ENCODE assay signal across 23 mouse cellular contexts in the genomic region with DNA sequence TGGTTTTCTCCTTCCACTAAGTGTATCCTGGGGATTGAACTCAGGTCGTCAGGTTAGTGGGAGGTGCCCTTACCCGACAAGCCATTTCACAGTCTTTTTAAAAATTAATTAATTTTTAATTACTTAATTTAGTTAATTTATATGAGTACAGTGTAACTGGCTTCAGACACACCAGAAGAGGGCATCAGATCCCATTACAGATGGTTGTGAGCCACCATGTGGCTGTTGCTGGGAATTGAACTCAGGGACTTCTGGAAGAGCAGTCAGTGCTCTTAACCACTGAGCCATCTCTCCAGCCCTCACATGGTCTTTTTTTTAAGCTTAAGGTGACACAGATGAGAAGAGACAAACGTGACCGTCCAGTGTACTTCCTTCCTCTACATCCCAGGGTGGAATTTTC. TPM values are rescaled to one million over a fixed set of nuclear protein-coding genes. Genes with fewer than 3 reads are reported as not detected.
A peak's percentile ranks its signal among the peaks of the same experiment; 100 is the strongest.
DNase-seq lines count a peak whose midpoint lies in the region; ATAC-seq and TF ChIP-seq lines count a peak whose summit lies in the region.
"Had no signal": no experiment of that assay in that cellular context is flagged by ENCODE, and none has a peak within 500 bp of the region (broad histone marks: within the 10 kb centered on the region; RNA-seq: fewer than 3 reads in every experiment).

No protein-coding gene starts in this region.

- 57% methylated on average over 4 of the region's 4 CpGs for WGBS in kidney, postnatal 0 days
- WGBS in lung, embryonic 14.5 days, result 65% methylated on average over 4 of the region's 4 CpGs
- 65% methylated on average over 4 of the region's 4 CpGs for WGBS in stomach, postnatal 0 days

- peaks cover 18% of the 10 kb centered on the region for H3K4me1 ChIP-seq in kidney, postnatal 0 days (replicated peaks; ENCODE audit: insufficient read depth, low read length)
- 0 out of 2 replicates have a peak, but pooled peaks cover 3% of the 10 kb centered on the region for H3K4me1 ChIP-seq in lung, embryonic 14.5 days (ENCODE audit: insufficient read depth)
- H3K4me1 ChIP-seq in ES-Bruce4 (ENCODE audit: control insufficient read depth, insufficient read depth, low read length), result no peaks in the 10 kb centered on the region
- H3K4me1 ChIP-seq in stomach, postnatal 0 days (replicated peaks; ENCODE audit: control insufficient read depth, insufficient read depth), result 0 out of 2 replicates have a peak, but pooled peaks cover 10% of the 10 kb centered on the region

- H3K9me3 ChIP-seq in kidney, postnatal 0 days (replicated peaks; ENCODE audit: low read length), result no peaks in the 10 kb centered on the region
- H3K9me3 ChIP-seq in lung, embryonic 14.5 days (ENCODE audit: low read depth, low read length), result no peaks in the 10 kb centered on the region
- H3K9me3 ChIP-seq in ES-Bruce4 (replicated peaks; ENCODE audit: control insufficient read depth, insufficient read depth, low read length, poor library complexity, severe bottlenecking), result no peaks in the 10 kb centered on the region
- no peaks in the 10 kb centered on the region for H3K9me3 ChIP-seq in stomach, postnatal 0 days (ENCODE audit: control insufficient read depth, low read length)
- H3K9me3 ChIP-seq: embryonic facial prominence, embryonic 10.5 days; heart, embryonic 15.5 days; hindbrain, embryonic 13.5 days had no signal

- TF ChIP-seq CTCF in kidney, postnatal 0 days (IDR thresholded peaks at IDR 0.05; ENCODE audit: low read depth), result peak; percentile 39; the same call in 1 of the 2 replicates
- 0 out of 2 replicates have a peak, but pooled peaks have one; percentile 1 for TF ChIP-seq CTCF in lung, embryonic 14.5 days (IDR thresholded peaks at IDR 0.05; ENCODE audit: low read depth)
- TF ChIP-seq CTCF in ES-Bruce4 (IDR thresholded peaks at IDR 0.05; ENCODE audit: low read depth, low read length), result peak; percentile 2
- TF ChIP-seq CTCF in stomach, postnatal 0 days (IDR thresholded peaks at IDR 0.05; ENCODE audit: low read depth), result peak; percentile 23

- ATAC-seq in kidney, postnatal 0 days (replicated peaks; ENCODE audit: low FRiP score, low read depth), result no peak
- ATAC-seq in lung, embryonic 14.5 days (ENCODE audit: insufficient read depth), result no peak
- no peak for ATAC-seq in stomach, postnatal 0 days (ENCODE audit: low FRiP score, low TSS enrichment)
- ATAC-seq: activated CD4-positive, CD25-positive, alpha-beta regulatory T cell, adult 4 months; forebrain, embryonic 14.5 days; Patski had no signal

- intact Hi-C loops in gastrocnemius, postnatal 36 days (cut with DNase I), result no loop called here

- peaks cover 35% of the 10 kb centered on the region for H3K27me3 ChIP-seq in kidney, postnatal 0 days (ENCODE audit: insufficient read depth, low read length)
- peaks cover 69% of the 10 kb centered on the region for H3K27me3 ChIP-seq in lung, embryonic 14.5 days (ENCODE audit: insufficient read depth, low read length)
- no peaks in the 10 kb centered on the region; the same call in 1 of the 2 replicates for H3K27me3 ChIP-seq in ES-Bruce4 (ENCODE audit: control insufficient read depth, insufficient read depth, low read length, poor library complexity, severe bottlenecking)
- H3K27me3 ChIP-seq in stomach, postnatal 0 days (ENCODE audit: control insufficient read depth, insufficient read depth, low read length), result peaks cover 8% of the 10 kb centered on the region; the same call in 1 of the 2 replicates

- H3K27ac ChIP-seq in kidney, postnatal 0 days, result no peak overlapping the region
- no peak overlapping the region for H3K27ac ChIP-seq in lung, embryonic 14.5 days (ENCODE audit: low read depth)
- no peak overlapping the region for H3K27ac ChIP-seq in ES-Bruce4 (ENCODE audit: insufficient read depth, low read length)
- H3K27ac ChIP-seq in stomach, postnatal 0 days (replicated peaks), result no peak overlapping the region
- H3K27ac ChIP-seq: embryonic facial prominence, embryonic 10.5 days; heart, adult 2 months; heart, embryonic 15.5 days; hindbrain, embryonic 13.5 days had no signal

- H3K36me3 ChIP-seq in kidney, postnatal 0 days (ENCODE audit: insufficient read depth, low read length), result no peaks in the 10 kb centered on the region
- no peaks in the 10 kb centered on the region for H3K36me3 ChIP-seq in lung, embryonic 14.5 days (ENCODE audit: insufficient read depth)
- H3K36me3 ChIP-seq in ES-Bruce4 (ENCODE audit: control insufficient read depth, insufficient read depth, low read length, poor library complexity, severe bottlenecking), result no peaks in the 10 kb centered on the region
- no peaks in the 10 kb centered on the region for H3K36me3 ChIP-seq in stomach, postnatal 0 days (ENCODE audit: control insufficient read depth, insufficient read depth, low read length)
- H3K36me3 ChIP-seq: embryonic facial prominence, embryonic 10.5 days; heart, embryonic 15.5 days; hindbrain, embryonic 13.5 days had no signal

- DNase-seq in kidney, postnatal 0 days (ENCODE audit: low spot score), result no peak
- DNase-seq in kidney, postnatal 14 days, result no peak
- no peak for DNase-seq in lung, embryonic 14.5 days
- no peak for DNase-seq in lung, postnatal 25 days (ENCODE audit: low spot score)
- no peak for DNase-seq in stomach, postnatal 0 days (ENCODE audit: low spot score)
- no peak for DNase-seq in gastrocnemius, postnatal 36 days
- DNase-seq: adrenal gland, postnatal 36 days; cerebellum, adult 2 months; cerebellum, postnatal 10 days; heart, adult 2 months; heart, postnatal 14 days had no signal

- TF ChIP-seq POLR2A in ES-Bruce4 (IDR thresholded peaks at IDR 0.05; ENCODE audit: insufficient read depth, low read length), result no peak

- no peak for TF ChIP-seq EP300 in ES-Bruce4 (IDR thresholded peaks at IDR 0.05; ENCODE audit: insufficient read depth, low read depth, low read length)
- no peak for TF ChIP-seq EP300 in stomach, postnatal 0 days (optimal IDR thresholded peaks at IDR 0.05)

- no peak overlapping the region for H3K9ac ChIP-seq in kidney, postnatal 0 days (ENCODE audit: low read depth, low read length)
- H3K9ac ChIP-seq in lung, embryonic 14.5 days, result no peak overlapping the region
- no peak overlapping the region for H3K9ac ChIP-seq in ES-Bruce4 (ENCODE audit: low read depth, poor library complexity, severe bottlenecking)
- no peak overlapping the region for H3K9ac ChIP-seq in stomach, postnatal 0 days (ENCODE audit: low read length)
- H3K9ac ChIP-seq: heart, embryonic 15.5 days; hindbrain, embryonic 13.5 days had no signal

- no peak overlapping the region for H3K4me2 ChIP-seq in kidney, postnatal 0 days (ENCODE audit: low read length)
- H3K4me2 ChIP-seq in lung, embryonic 14.5 days, result no peak overlapping the region
- H3K4me2 ChIP-seq in stomach, postnatal 0 days (replicated peaks; ENCODE audit: low read depth), result no peak overlapping the region
- H3K4me2 ChIP-seq: heart, embryonic 11.5 days; heart, embryonic 15.5 days; hindbrain, embryonic 13.5 days had no signal

- no peak overlapping the region for H3K4me3 ChIP-seq in kidney, postnatal 0 days (replicated peaks; ENCODE audit: low read depth, low read length)
- no peak overlapping the region for H3K4me3 ChIP-seq in lung, embryonic 14.5 days (ENCODE audit: low read depth, low read length)
- H3K4me3 ChIP-seq in ES-Bruce4 (ENCODE audit: low read depth, low read length), result no peak overlapping the region
- no peak overlapping the region for H3K4me3 ChIP-seq in stomach, postnatal 0 days (ENCODE audit: low read depth, low read length)
- H3K4me3 ChIP-seq: embryonic facial prominence, embryonic 10.5 days; heart, adult 2 months; heart, embryonic 15.5 days; hindbrain, embryonic 13.5 days had no signal

RNA-seq across cellular contexts. Expression of a gene that starts 2.8 kb away (rescaled TPM):
- polyA plus RNA-seq in kidney, postnatal 0 days (2015; fragmentation: Nextera tagmentation; extraction: Ambion mirVana), result 32.9 and 35.0 TPM in 2 replicates
- polyA plus RNA-seq in lung, embryonic 14.5 days (2014; fragmentation: Nextera tagmentation; extraction: Ambion mirVana), result 11.5 and 11.6 TPM in 2 replicates
- 18.8 and 19.3 TPM in 2 replicates for polyA plus RNA-seq in ES-Bruce4 (2011; ENCODE audit: insufficient read depth, insufficient read length, low read depth, missing spikeins)
- 13.8 and 14.4 TPM in 2 replicates for polyA plus RNA-seq in stomach, postnatal 0 days (2015; fragmentation: Nextera tagmentation; extraction: Ambion mirVana)
- under 1 TPM; 0.27 to 0.43 TPM for total RNA-seq in gastrocnemius, postnatal 36 days (2021)
- polyA plus RNA-seq: forebrain, embryonic 14.5 days had no signal

RNA-seq across cellular contexts. Expression of a gene that starts 3.6 kb away (rescaled TPM):
- 0.41 and 0.78 TPM in 2 replicates for polyA plus RNA-seq in kidney, postnatal 0 days (2015; fragmentation: Nextera tagmentation; extraction: Ambion mirVana)
- polyA plus RNA-seq in lung, embryonic 14.5 days (2014; fragmentation: Nextera tagmentation; extraction: Ambion mirVana), result 0.18 TPM in 1 of 2 replicates, not detected in the other
- polyA plus RNA-seq in ES-Bruce4 (2011; ENCODE audit: insufficient read depth, insufficient read length, low read depth, missing spikeins), result 0.39 TPM in 1 of 2 replicates, not detected in the other
- polyA plus RNA-seq in stomach, postnatal 0 days (2015; fragmentation: Nextera tagmentation; extraction: Ambion mirVana), result 0.52 and 0.87 TPM in 2 replicates
- total RNA-seq in gastrocnemius, postnatal 36 days (2021), result not detected
- total RNA-seq: adrenal gland, adult 18-20 months; adrenal gland, postnatal 36 days; gastrocnemius, adult 8-10 months; gastrocnemius, postnatal 4 days; heart, adult 2 months; heart, postnatal 14 days; hematopoietic stem cell, adult 5-6 weeks had no signal
- polyA plus RNA-seq: activated CD4-positive, CD25-positive, alpha-beta regulatory T cell, adult 4 months; cerebellum, adult 2 months; forebrain, embryonic 14.5 days; heart, adult 2 months; Patski had no signal

RNA-seq across cellular contexts. Expression of a gene that starts 22.9 kb away (rescaled TPM):
- 56.4 and 63.5 TPM in 2 replicates for polyA plus RNA-seq in kidney, postnatal 0 days (2015; fragmentation: Nextera tagmentation; extraction: Ambion mirVana)
- polyA plus RNA-seq in lung, embryonic 14.5 days (2014; fragmentation: Nextera tagmentation; extraction: Ambion mirVana), result 50.3 and 55.8 TPM in 2 replicates
- polyA plus RNA-seq in ES-Bruce4 (2011; ENCODE audit: insufficient read depth, insufficient read length, low read depth, missing spikeins), result 49.5 and 52.6 TPM in 2 replicates
- 51.7 and 55.0 TPM in 2 replicates for polyA plus RNA-seq in stomach, postnatal 0 days (2015; fragmentation: Nextera tagmentation; extraction: Ambion mirVana)
- total RNA-seq in gastrocnemius, postnatal 36 days (2021), result 10 to 100 TPM; 15.0 to 18.5 TPM

RNA-seq across cellular contexts. Expression of a gene that starts 39.3 kb away (rescaled TPM):
- polyA plus RNA-seq in kidney, postnatal 0 days (2015; fragmentation: Nextera tagmentation; extraction: Ambion mirVana), result 0.68 and 0.83 TPM in 2 replicates
- 0.75 and 0.77 TPM in 2 replicates for polyA plus RNA-seq in lung, embryonic 14.5 days (2014; fragmentation: Nextera tagmentation; extraction: Ambion mirVana)
- 1.5 and 2.0 TPM in 2 replicates for polyA plus RNA-seq in ES-Bruce4 (2011; ENCODE audit: insufficient read depth, insufficient read length, low read depth, missing spikeins)
- 0.49 and 0.96 TPM in 2 replicates for polyA plus RNA-seq in stomach, postnatal 0 days (2015; fragmentation: Nextera tagmentation; extraction: Ambion mirVana)
- total RNA-seq in gastrocnemius, postnatal 36 days (2021), result under 1 TPM; 0.76 to 0.84 TPM
